Mouse (Mus musculus) small intestine, adult 2 months (tissue): ENCODE measurements around the gene Tlr8.

Experiments used
- CTCF ChIP-seq: fragments of 200-500 bp; IDR thresholded peaks from 2 replicates; pipeline ENCODE4 v1.5.1; 2012; ENCODE audit warnings: low read depth, mild to moderate bottlenecking, control low read depth, inconsistent platforms, low read length, moderate library complexity, mixed read lengths; ENCODE audit not compliant: insufficient replicate concordance, insufficient read length; ENCODE audit errors: extremely low read depth
- POLR2A ChIP-seq: fragments of 200-500 bp; IDR thresholded peaks from 2 replicates; pipeline ENCODE4 v1.6.1; 2012; ENCODE audit warnings: low read depth, mild to moderate bottlenecking, control low read depth, inconsistent platforms, low read length, moderate library complexity

DNA sequence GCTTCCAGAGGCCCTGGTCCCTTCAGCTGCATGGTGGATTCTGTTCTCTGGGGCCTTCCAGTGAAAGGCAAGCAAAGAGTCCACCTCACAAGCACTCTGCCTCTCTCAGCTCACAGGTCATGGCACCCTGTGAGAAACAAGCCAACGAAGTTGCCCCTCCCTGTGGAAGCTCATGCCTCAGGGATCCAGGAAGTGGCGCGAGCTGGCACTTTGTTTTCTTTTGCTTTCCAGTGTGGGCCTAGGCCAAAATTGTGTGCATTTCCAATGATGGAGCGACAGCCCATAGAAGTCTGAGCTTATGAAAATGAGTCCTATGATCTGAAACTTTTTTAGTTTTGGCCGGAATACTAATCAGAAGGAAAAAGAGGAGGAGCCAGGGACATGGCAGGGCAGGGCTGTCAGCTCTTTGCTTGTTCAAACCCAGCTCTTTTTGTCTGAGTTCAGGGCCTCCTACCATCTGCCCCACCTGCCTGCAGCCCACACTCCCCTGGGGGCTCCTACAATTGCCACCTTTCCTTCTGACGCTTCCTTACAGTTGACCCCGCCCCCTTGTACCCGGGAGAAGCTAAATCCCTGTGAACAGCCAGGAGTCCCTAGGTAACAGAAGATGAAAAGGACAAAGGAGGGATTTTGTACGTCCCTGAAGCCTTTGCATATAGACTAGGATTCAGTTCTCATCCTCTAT, 52.1 kb downstream of the Tlr8 start:
- TF ChIP-seq POLR2A, result no peak
- TF ChIP-seq CTCF, result no peak
